Mouse (Mus musculus): ENCODE results near the gene Mrpl4. TPM values are rescaled to one million over a fixed set of nuclear protein-coding genes. Genes with fewer than 3 reads are reported as not detected.
"Not testable (repeated sequence)": the region's sequence is repeated elsewhere in the genome, so short reads cannot be mapped to it uniquely, and the experiment has no call there.

Gene Mrpl4
- total RNA-seq, 1 experiment from 2014 or later, result 26.6 TPM

GRCm38 (mm10) chr9:20979181-20979580, 23.4 kb upstream of the Mrpl4 start:
- ATAC-seq (replicated peaks in 1 of 2; ENCODE audit: insufficient read depth in 1 of 2, low FRiP score in 2 of 2, low TSS enrichment in 1 of 2, low read depth in 1 of 2, poor library complexity in 2 of 2, severe bottlenecking in 2 of 2), result no peak

- ATAC-seq (replicated peaks in 1 of 2; ENCODE audit: insufficient read depth in 1 of 2, low FRiP score in 2 of 2, low TSS enrichment in 1 of 2, low read depth in 1 of 2, poor library complexity in 2 of 2, severe bottlenecking in 2 of 2), result no peak
These were observed 22.8 kb upstream of the Mrpl4 start for GRCm38 (mm10) chr9:20979769-20980168.

- no peak for ATAC-seq (replicated peaks in 1 of 2; ENCODE audit: insufficient read depth in 1 of 2, low FRiP score in 2 of 2, low TSS enrichment in 1 of 2, low read depth in 1 of 2, poor library complexity in 2 of 2, severe bottlenecking in 2 of 2)
These were observed 20.4 kb upstream of the Mrpl4 start for GRCm38 (mm10) chr9:20982171-20982570.

- ATAC-seq (replicated peaks in 1 of 2; ENCODE audit: insufficient read depth in 1 of 2, low FRiP score in 2 of 2, low TSS enrichment in 1 of 2, low read depth in 1 of 2, poor library complexity in 2 of 2, severe bottlenecking in 2 of 2), result no peak
These were observed 19.4 kb upstream of the Mrpl4 start for GRCm38 (mm10) chr9:20983169-20983568.

GRCm38 (mm10) chr9:20986952-20987686, 15.4 kb upstream of the Mrpl4 start:
- ATAC-seq (replicated peaks in 1 of 2; ENCODE audit: insufficient read depth in 1 of 2, low FRiP score in 2 of 2, low TSS enrichment in 1 of 2, low read depth in 1 of 2, poor library complexity in 2 of 2, severe bottlenecking in 2 of 2), result no peak

GRCm38 (mm10) chr9:20987953-20988352, 14.6 kb upstream of the Mrpl4 start:
- ATAC-seq (replicated peaks in 1 of 2; ENCODE audit: insufficient read depth in 1 of 2, low FRiP score in 2 of 2, low TSS enrichment in 1 of 2, low read depth in 1 of 2, poor library complexity in 2 of 2, severe bottlenecking in 2 of 2), result no peak

- peak in 1 of 2 experiments; percentile 14; a peak in 1 of 4 replicates for ATAC-seq (replicated peaks in 1 of 2; ENCODE audit: insufficient read depth in 1 of 2, low FRiP score in 2 of 2, low TSS enrichment in 1 of 2, low read depth in 1 of 2, poor library complexity in 2 of 2, severe bottlenecking in 2 of 2)
These were observed 11.7 kb upstream of the Mrpl4 start for GRCm38 (mm10) chr9:20990861-20991260.

GRCm38 (mm10) chr9:20991587-20991986, 11.0 kb upstream of the Mrpl4 start:
- no peak for ATAC-seq (replicated peaks in 1 of 2; ENCODE audit: insufficient read depth in 1 of 2, low FRiP score in 2 of 2, low TSS enrichment in 1 of 2, low read depth in 1 of 2, poor library complexity in 2 of 2, severe bottlenecking in 2 of 2)

- ATAC-seq (replicated peaks in 1 of 2; ENCODE audit: insufficient read depth in 1 of 2, low FRiP score in 2 of 2, low TSS enrichment in 1 of 2, low read depth in 1 of 2, poor library complexity in 2 of 2, severe bottlenecking in 2 of 2), result no peak
These were observed 9.2 kb upstream of the Mrpl4 start for GRCm38 (mm10) chr9:20993165-20993898.

- no peak for ATAC-seq (replicated peaks in 1 of 2; ENCODE audit: insufficient read depth in 1 of 2, low FRiP score in 2 of 2, low TSS enrichment in 1 of 2, low read depth in 1 of 2, poor library complexity in 2 of 2, severe bottlenecking in 2 of 2)
These were observed 7.5 kb upstream of the Mrpl4 start for GRCm38 (mm10) chr9:20995069-20995468.

- ATAC-seq (replicated peaks in 1 of 2; ENCODE audit: insufficient read depth in 1 of 2, low FRiP score in 2 of 2, low TSS enrichment in 1 of 2, low read depth in 1 of 2, poor library complexity in 2 of 2, severe bottlenecking in 2 of 2), result peak; percentile 50 to 64
These were observed 5.5 kb upstream of the Mrpl4 start for GRCm38 (mm10) chr9:20997065-20997464.

GRCm38 (mm10) chr9:20998337-20998736, 4.2 kb upstream of the Mrpl4 start:
- ATAC-seq (replicated peaks in 1 of 2; ENCODE audit: insufficient read depth in 1 of 2, low FRiP score in 2 of 2, low TSS enrichment in 1 of 2, low read depth in 1 of 2, poor library complexity in 2 of 2, severe bottlenecking in 2 of 2), result not testable (repeated sequence)

- ATAC-seq (replicated peaks in 1 of 2; ENCODE audit: insufficient read depth in 1 of 2, low FRiP score in 2 of 2, low TSS enrichment in 1 of 2, low read depth in 1 of 2, poor library complexity in 2 of 2, severe bottlenecking in 2 of 2), result no peak
These were observed 1.7 kb upstream of the Mrpl4 start for GRCm38 (mm10) chr9:21000811-21001210.

GRCm38 (mm10) chr9:21001651-21002200, 812 bp upstream of the Mrpl4 start:
- ATAC-seq (replicated peaks in 1 of 2; ENCODE audit: insufficient read depth in 1 of 2, low FRiP score in 2 of 2, low TSS enrichment in 1 of 2, low read depth in 1 of 2, poor library complexity in 2 of 2, severe bottlenecking in 2 of 2), result no peak

- ATAC-seq (replicated peaks in 1 of 2; ENCODE audit: insufficient read depth in 1 of 2, low FRiP score in 2 of 2, low TSS enrichment in 1 of 2, low read depth in 1 of 2, poor library complexity in 2 of 2, severe bottlenecking in 2 of 2), result no peak
These were observed 290 bp upstream of the Mrpl4 start for GRCm38 (mm10) chr9:21002270-21002626.

- ATAC-seq (replicated peaks in 1 of 2; ENCODE audit: insufficient read depth in 1 of 2, low FRiP score in 2 of 2, low TSS enrichment in 1 of 2, low read depth in 1 of 2, poor library complexity in 2 of 2, severe bottlenecking in 2 of 2), result no peak
These were observed 4.9 kb downstream of the Mrpl4 start for GRCm38 (mm10) chr9:21007313-21007952.

- ATAC-seq (replicated peaks in 1 of 2; ENCODE audit: insufficient read depth in 1 of 2, low FRiP score in 2 of 2, low TSS enrichment in 1 of 2, low read depth in 1 of 2, poor library complexity in 2 of 2, severe bottlenecking in 2 of 2), result no peak
These were observed 5.5 kb downstream of the Mrpl4 start for GRCm38 (mm10) chr9:21008007-21008406.

GRCm38 (mm10) chr9:21010362-21010761, 7.8 kb downstream of the Mrpl4 start:
- no peak for ATAC-seq (replicated peaks in 1 of 2; ENCODE audit: insufficient read depth in 1 of 2, low FRiP score in 2 of 2, low TSS enrichment in 1 of 2, low read depth in 1 of 2, poor library complexity in 2 of 2, severe bottlenecking in 2 of 2)
